Mouse (Mus musculus): Measurements from ENCODE around the gene Smim24. TPM values are rescaled to one million over a fixed set of nuclear protein-coding genes. Genes with fewer than 3 reads are reported as not detected.

Smim24 gene
- total RNA-seq, 2 experiments from 2014 or later, result 1.5 to 2.3 TPM

GRCm38 (mm10) chr10:81407539-81408423 lies 14.9 kb downstream of the Smim24 start:
- intact Hi-C loops (cut with DNase I), result no loop called here
- DNase-seq, result peak; percentile 76

GRCm38 (mm10) chr10:81408424-81408729 lies 15.5 kb downstream of the Smim24 start:
- intact Hi-C loops (cut with DNase I), result no loop called here
- no peak for DNase-seq

GRCm38 (mm10) chr10:81408871-81409291 lies 16.0 kb downstream of the Smim24 start:
- intact Hi-C loops (cut with DNase I), result no loop called here
- peak; percentile 74 for DNase-seq

- no peak for DNase-seq
- intact Hi-C loops (cut with DNase I), result no loop called here
These were observed 16.5 kb downstream of the Smim24 start for GRCm38 (mm10) chr10:81409330-81409729.

- no peak for DNase-seq
These were observed 17.5 kb downstream of the Smim24 start for GRCm38 (mm10) chr10:81410350-81410749.

GRCm38 (mm10) chr10:81410981-81411380 lies 18.1 kb downstream of the Smim24 start:
- DNase-seq, result no peak
- intact Hi-C loops (cut with DNase I), result no loop called here

More at GRCm38 (mm10) chr10:81410350-81410749, 17.5 kb downstream of the Smim24 start:
- intact Hi-C loops (cut with DNase I), result no loop called here

GRCm38 (mm10) chr10:81411471-81412400 lies 18.9 kb downstream of the Smim24 start:
- peak; percentile 96 for DNase-seq
- intact Hi-C loops (cut with DNase I), result no loop called here

- no peak for DNase-seq
- intact Hi-C loops (cut with DNase I), result no loop called here
These were observed 19.9 kb downstream of the Smim24 start for GRCm38 (mm10) chr10:81412586-81413309.

GRCm38 (mm10) chr10:81413310-81414261 lies 20.7 kb downstream of the Smim24 start:
- intact Hi-C loops (cut with DNase I), result no loop called here
- DNase-seq, result no peak

- intact Hi-C loops (cut with DNase I), result no loop called here
- DNase-seq, result no peak
These were observed 21.8 kb downstream of the Smim24 start for GRCm38 (mm10) chr10:81414682-81415081.

GRCm38 (mm10) chr10:81415146-81415545 lies 22.3 kb downstream of the Smim24 start:
- DNase-seq, result no peak
- intact Hi-C loops (cut with DNase I), result no loop called here

GRCm38 (mm10) chr10:81415549-81416310 lies 22.9 kb downstream of the Smim24 start:
- intact Hi-C loops (cut with DNase I), result no loop called here
- DNase-seq, result peak; percentile 1

- intact Hi-C loops (cut with DNase I), result no loop called here
- DNase-seq, result peak; percentile 96
These were observed 23.9 kb downstream of the Smim24 start for GRCm38 (mm10) chr10:81416581-81417226.

GRCm38 (mm10) chr10:81417227-81418215 lies 24.7 kb downstream of the Smim24 start:
- intact Hi-C loops (cut with DNase I), result no loop called here

GRCm38 (mm10) chr10:81418216-81419070 lies 25.6 kb downstream of the Smim24 start:
- intact Hi-C loops (cut with DNase I), result no loop called here
- DNase-seq, result peak; percentile 0

More at GRCm38 (mm10) chr10:81417227-81418215, 24.7 kb downstream of the Smim24 start:
- DNase-seq, result peak; percentile 21

Measured in left cerebral cortex, postnatal 4 days (tissue).